Mouse (Mus musculus) G1E (cell line): ENCODE data around the gene Sec14l3. TPM values are rescaled to one million over a fixed set of nuclear protein-coding genes. Genes with fewer than 3 reads are reported as not detected.

Experiments used
- ATAC-seq: 2 replicates; pipeline ENCODE4 v1.8.0; 2016; ENCODE audit warnings: mild to moderate bottlenecking; ENCODE audit not compliant: insufficient number of reproducible peaks, poor library complexity, low FRiP score, severe bottlenecking; ENCODE audit errors: extremely low read depth
- DNase-seq: peaks from one replicate; pipeline ENCODE4 v3.0.0; 2012; ENCODE audit warnings: low spot score
- H3K27me3 ChIP-seq: 2 replicates; pipeline ENCODE4 v1.6.1; 2012; ENCODE audit warnings: mild to moderate bottlenecking, low read length, inconsistent platforms; ENCODE audit not compliant: insufficient read depth
- H3K36me3 ChIP-seq: replicated peaks from 2 replicates; pipeline ENCODE3; 2012; ENCODE audit warnings: mild to moderate bottlenecking, inconsistent platforms
- H3K4me1 ChIP-seq: 2 replicates; pipeline ENCODE4 v1.6.1; 2012; ENCODE audit warnings: low read depth, low read length, inconsistent platforms, mixed read lengths; ENCODE audit not compliant: insufficient read depth
- H3K4me3 ChIP-seq: 2 replicates; pipeline ENCODE4 v1.5.1; 2012; ENCODE audit warnings: low read depth, mild to moderate bottlenecking, inconsistent platforms, low read length, moderate library complexity, mixed read lengths
- H3K9me3 ChIP-seq: replicated peaks from 2 replicates; pipeline ENCODE4 v1.6.1; 2012; ENCODE audit warnings: inconsistent platforms
- CTCF ChIP-seq: IDR thresholded peaks from 2 replicates; pipeline ENCODE4 v1.5.1; 2012; ENCODE audit warnings: low read depth, low read length, inconsistent platforms, mixed read lengths
- GATA1 ChIP-seq: IDR thresholded peaks from 2 replicates; pipeline ENCODE4 v1.6.1; 2012; ENCODE audit warnings: borderline replicate concordance, low read length, inconsistent platforms, mixed read lengths
- GATA2 ChIP-seq: IDR thresholded peaks from 2 replicates; pipeline ENCODE4 v1.6.1; 2012; ENCODE audit warnings: low read depth, low read length, inconsistent platforms, borderline replicate concordance
- POLR2AphosphoS5 ChIP-seq: IDR thresholded peaks from 2 replicates; pipeline ENCODE4 v1.6.1; 2012; ENCODE audit warnings: low read depth, low read length, inconsistent platforms; ENCODE audit not compliant: insufficient replicate concordance
- TAL1 ChIP-seq: conservative IDR thresholded peaks from 2 replicates; pipeline ENCODE4 v1.6.1; 2012; ENCODE audit warnings: low read depth, low read length, inconsistent platforms, mixed read lengths
- polyA plus RNA-seq: library from polyadenylated mRNA; stranded (reverse); fragments of >175 nt; gene quantifications from 2 replicates; pipeline ENCODE4 v1.2.3, GENCODE M21; 2012
- total RNA-seq, 2 experiments: library from RNA; stranded (forward) in 1 of 2; stranded (reverse) in 1 of 2; fragments of 200-1000 nt in 1 of 2; fragments of >200 nt in 1 of 2; fragmentation: Nextera tagmentation in 1 of 2; gene quantifications; 2 replicates each; pipeline ENCODE4 v1.2.3; 2014 to 2017

Gene Sec14l3
- total and polyA plus RNA-seq, 3 experiments = 0.11 TPM; not detected in 2

DNA sequence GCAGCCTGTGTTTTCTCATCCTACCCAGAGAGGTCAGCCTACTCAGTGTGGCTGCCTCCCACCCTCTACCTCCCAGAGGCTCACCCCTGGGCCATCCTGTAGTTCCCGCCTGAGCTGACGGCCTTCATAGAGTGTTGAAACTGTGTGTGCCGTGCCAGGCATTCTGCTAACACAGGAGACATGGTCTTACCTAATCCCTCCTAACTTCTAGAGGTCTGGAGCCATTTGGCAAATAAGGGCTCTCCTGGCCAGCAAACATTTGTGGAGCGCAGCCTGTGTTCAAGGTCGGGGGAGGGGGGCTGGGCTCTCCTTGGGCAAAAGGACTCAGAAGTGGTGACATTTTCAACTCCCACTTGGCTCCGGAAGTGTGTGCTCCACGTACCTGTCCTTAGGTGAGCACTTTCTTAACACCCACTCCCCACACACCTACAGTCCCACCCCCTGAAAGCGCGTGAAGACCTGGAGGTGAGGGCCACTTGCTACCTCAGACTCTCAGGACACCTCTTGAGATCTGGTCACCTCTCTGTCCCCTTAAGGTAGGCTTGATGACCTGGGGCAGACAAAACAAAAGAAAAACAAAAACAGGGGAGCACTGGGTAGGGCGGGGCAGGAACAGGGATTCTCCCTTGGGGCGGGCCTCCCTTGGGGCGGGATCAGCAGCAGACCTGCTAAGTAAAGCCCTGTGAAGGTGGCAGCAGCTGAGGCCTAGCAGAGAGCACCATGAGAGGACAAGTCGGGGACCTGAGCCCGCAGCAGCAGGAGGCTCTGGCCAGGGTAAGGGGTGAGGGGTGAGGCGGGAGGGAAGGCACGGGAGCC, 33.3 kb upstream of the Sec14l3 start, which contains the start of gene Sec14l4:
TSS of gene Sec14l4 (plus strand) at position 337 of the 816 bp plus-strand sequence.
- DNase-seq (no peak), ATAC-seq (no peak)
- H3K9me3 ChIP-seq = no peaks in the 10 kb centered on the region
- H3K27me3 ChIP-seq = peaks cover 16% of the 10 kb centered on the region
- H3K4me1 ChIP-seq = no peaks in the 10 kb centered on the region; the same call in 1 of the 2 replicates
- H3K36me3 ChIP-seq = no peaks in the 10 kb centered on the region
- TF ChIP-seq POLR2AphosphoS5 (no peak), CTCF (no peak), GATA2 (no peak), TAL1 (no peak), GATA1 (no peak)
- no peak within 1 kb of the TSS for H3K4me3 ChIP-seq

- Histone ChIP-seq H3K27me3 (peaks cover 16% of the 10 kb centered on the region), H3K9me3 (no peaks in the 10 kb centered on the region), H3K36me3 (no peaks in the 10 kb centered on the region), H3K4me3 (no peak overlapping the region), H3K4me1 (no peaks in the 10 kb centered on the region; the same call in 1 of the 2 replicates)
- TF ChIP-seq GATA1 (no peak), TAL1 (no peak), GATA2 (no peak), POLR2AphosphoS5 (no peak), CTCF (no peak)
- no peak for DNase-seq
- no peak for ATAC-seq
Measured at GRCm38 (mm10) chr11:4031961-4032360, 32.7 kb upstream of the Sec14l3 start.

DNA sequence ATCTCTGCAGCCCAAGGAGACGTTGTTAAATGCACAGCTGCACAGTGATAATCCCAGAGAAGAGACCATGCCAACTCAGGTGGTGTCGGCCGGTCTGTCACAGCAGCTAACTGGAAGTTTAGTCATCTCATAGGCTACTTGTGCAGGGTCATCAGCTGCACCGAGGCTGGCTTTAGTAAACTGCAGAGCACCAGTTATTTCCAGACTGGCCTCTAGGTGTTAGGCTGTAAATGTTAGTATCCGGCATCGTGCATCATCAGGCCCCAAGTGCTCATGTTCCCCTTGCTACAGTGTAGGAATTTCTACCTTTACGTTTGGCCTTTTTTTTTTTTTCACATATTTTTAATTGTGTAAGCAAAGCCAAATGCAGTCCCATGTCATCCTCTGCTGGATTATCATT, 31.2 kb upstream of the Sec14l3 start:
- Histone ChIP-seq H3K36me3 (no peaks in the 10 kb centered on the region), H3K9me3 (no peaks in the 10 kb centered on the region), H3K4me1 (no peaks in the 10 kb centered on the region; the same call in 1 of the 2 replicates), H3K4me3 (no peak overlapping the region), H3K27me3 (peaks cover 18% of the 10 kb centered on the region)
- TF ChIP-seq CTCF (no peak), GATA1 (no peak), TAL1 (no peak), GATA2 (no peak), POLR2AphosphoS5 (no peak)
- no peak for DNase-seq
- no peak for ATAC-seq

GRCm38 (mm10) chr11:4034169-4034568, 30.5 kb upstream of the Sec14l3 start:
- DNase-seq = no peak
- H3K36me3 ChIP-seq = no peaks in the 10 kb centered on the region
- ATAC-seq = no peak
- no peaks in the 10 kb centered on the region; the same call in 1 of the 2 replicates for H3K4me1 ChIP-seq
- no peaks in the 10 kb centered on the region for H3K9me3 ChIP-seq
- no peak overlapping the region for H3K4me3 ChIP-seq
- peaks cover 18% of the 10 kb centered on the region for H3K27me3 ChIP-seq
- TF ChIP-seq GATA1 (no peak), TAL1 (no peak), POLR2AphosphoS5 (no peak), GATA2 (no peak), CTCF (no peak)

DNA sequence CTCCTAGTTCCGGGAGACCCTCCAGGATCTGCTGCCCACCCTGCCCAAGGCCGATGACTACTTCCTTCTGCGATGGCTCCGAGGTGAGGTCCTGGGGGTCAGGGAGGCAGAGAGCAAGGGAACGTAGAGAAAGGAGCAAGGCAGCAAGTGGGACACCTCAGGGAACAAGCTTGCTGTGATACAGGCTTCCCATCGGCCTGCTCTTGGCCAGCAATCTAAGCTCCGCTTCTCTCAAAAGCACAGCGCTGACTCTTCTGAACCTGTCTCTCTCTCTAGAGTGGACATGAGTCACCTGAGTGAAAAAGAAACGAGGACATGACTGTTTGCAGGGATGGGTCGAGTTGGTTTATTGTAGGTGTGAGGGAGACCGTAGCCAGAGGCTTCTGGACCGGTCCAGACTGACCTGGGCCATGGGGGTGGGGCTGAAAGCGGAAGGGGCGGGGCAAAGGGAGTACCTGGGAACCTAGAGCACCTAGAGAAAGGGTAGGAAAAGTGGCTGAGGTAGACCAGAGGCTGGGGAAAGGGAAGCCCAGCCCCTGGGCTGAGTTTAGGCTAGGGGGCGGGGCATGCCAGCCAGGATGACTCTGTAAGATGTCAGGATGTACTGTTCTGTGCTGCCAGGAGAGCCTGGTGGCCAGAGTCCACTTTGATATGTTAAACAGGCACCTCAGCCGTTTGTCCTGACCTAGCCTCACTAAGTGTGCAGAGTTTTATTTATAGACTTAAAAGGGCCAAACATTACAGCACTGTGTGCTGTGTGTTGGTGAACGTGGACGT, 29.3 kb upstream of the Sec14l3 start:
- no peaks in the 10 kb centered on the region for H3K9me3 ChIP-seq
- DNase-seq = no peak

DNA sequence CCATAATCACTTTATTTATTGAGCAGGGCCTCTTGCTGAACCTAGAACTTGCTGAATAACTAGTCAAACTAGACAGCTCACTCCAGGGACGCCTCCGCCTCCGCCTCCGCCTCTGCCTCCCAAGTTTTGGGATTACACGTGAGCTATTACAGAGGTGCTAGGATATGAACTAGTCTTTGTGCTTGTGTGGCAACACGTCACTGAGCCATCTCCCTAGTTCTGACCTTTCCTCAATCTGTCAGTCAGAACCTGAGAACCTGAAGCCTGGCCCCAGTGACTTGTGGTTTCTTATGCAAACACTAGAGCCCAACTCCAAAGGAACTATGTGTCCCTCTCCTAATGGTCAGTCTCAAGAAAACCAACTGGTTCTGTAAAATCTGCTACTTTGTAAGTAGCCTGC, 28.7 kb upstream of the Sec14l3 start:
- Histone ChIP-seq H3K9me3 (no peaks in the 10 kb centered on the region), H3K4me3 (no peak overlapping the region), H3K36me3 (no peaks in the 10 kb centered on the region), H3K4me1 (no peaks in the 10 kb centered on the region; the same call in 1 of the 2 replicates), H3K27me3 (peaks cover 15% of the 10 kb centered on the region)
- TF ChIP-seq CTCF (no peak), GATA1 (no peak), GATA2 (no peak), POLR2AphosphoS5 (no peak), TAL1 (no peak)
- ATAC-seq = no peak
- DNase-seq = no peak

More for the DNA sequence above, 29.3 kb upstream of the Sec14l3 start:
- H3K27me3 ChIP-seq = peaks cover 16% of the 10 kb centered on the region
- H3K36me3 ChIP-seq = no peaks in the 10 kb centered on the region
- no peak overlapping the region for H3K4me3 ChIP-seq
- H3K4me1 ChIP-seq = no peaks in the 10 kb centered on the region; the same call in 1 of the 2 replicates
- no peak for ATAC-seq
- TF ChIP-seq GATA1 = no peak
- no peak for TF ChIP-seq CTCF
- no peak for TF ChIP-seq TAL1
- TF ChIP-seq POLR2AphosphoS5 = no peak
- no peak for TF ChIP-seq GATA2
